In the genomic region with DNA sequence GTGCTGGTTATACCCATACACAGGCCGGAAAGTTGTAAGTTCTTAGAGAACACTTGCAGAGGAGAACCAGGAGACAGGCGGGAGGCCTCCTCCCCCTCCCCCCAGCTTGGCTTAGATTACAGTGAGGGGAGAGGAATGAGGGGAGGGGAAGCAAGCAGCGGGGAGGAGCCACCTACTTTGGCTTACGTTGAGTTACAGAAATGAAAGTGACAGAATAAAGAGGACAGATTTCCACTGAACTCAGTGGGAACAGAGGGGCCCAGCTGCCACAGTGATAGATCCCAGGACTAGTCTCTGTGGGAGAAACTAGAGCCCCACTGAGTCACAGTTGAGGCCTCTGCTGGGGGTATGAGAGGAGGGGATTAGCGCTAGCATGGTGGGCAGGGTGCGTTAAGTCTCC, we compare ENCODE assay signal across 9 mouse cellular contexts.
DNase-seq lines count a peak whose midpoint lies in the region; ATAC-seq and TF ChIP-seq lines count a peak whose summit lies in the region.
"Had no signal": no experiment of that assay in that cellular context is flagged by ENCODE, and none has a peak within 500 bp of the region (broad histone marks: within the 10 kb centered on the region; RNA-seq: fewer than 3 reads in every experiment).

No protein-coding gene starts in this region.

- 3% methylated on average over 6 of the region's 6 CpGs for WGBS in heart, embryonic 10.5 days
- WGBS in midbrain, embryonic 14.5 days: 9% methylated on average over 6 of the region's 6 CpGs
- 20% methylated on average over 6 of the region's 6 CpGs for WGBS in midbrain, postnatal 0 days
- 14% methylated on average over 6 of the region's 6 CpGs for WGBS in liver, embryonic 11.5 days

- H3K27ac ChIP-seq in heart, embryonic 10.5 days: peak overlapping the region; percentile 76
- H3K27ac ChIP-seq in midbrain, embryonic 14.5 days (replicated peaks; ENCODE audit: low read depth, low read length): no peak overlapping the region
- no peak overlapping the region for H3K27ac ChIP-seq in midbrain, postnatal 0 days (ENCODE audit: low read depth, low read length)
- no peak overlapping the region for H3K27ac ChIP-seq in liver, embryonic 11.5 days (ENCODE audit: low read depth, low read length)

- H3K9ac ChIP-seq in midbrain, embryonic 14.5 days (replicated peaks; ENCODE audit: low read length): no peak overlapping the region
- no peak overlapping the region for H3K9ac ChIP-seq in midbrain, postnatal 0 days (replicated peaks; ENCODE audit: low read length, poor library complexity, severe bottlenecking)
- no peak overlapping the region for H3K9ac ChIP-seq in liver, embryonic 11.5 days (ENCODE audit: low read depth, low read length)

- no peaks in the 10 kb centered on the region for H3K9me3 ChIP-seq in heart, embryonic 10.5 days
- H3K9me3 ChIP-seq in midbrain, embryonic 14.5 days (ENCODE audit: control insufficient read depth, low read length): no peaks in the 10 kb centered on the region
- no peaks in the 10 kb centered on the region for H3K9me3 ChIP-seq in midbrain, postnatal 0 days (ENCODE audit: low read length)
- H3K9me3 ChIP-seq in liver, embryonic 11.5 days (ENCODE audit: control insufficient read depth, low read length): no peaks in the 10 kb centered on the region

- no peaks in the 10 kb centered on the region for H3K27me3 ChIP-seq in heart, embryonic 10.5 days (ENCODE audit: insufficient read depth, poor library complexity, severe bottlenecking)
- no peaks in the 10 kb centered on the region for H3K27me3 ChIP-seq in midbrain, embryonic 14.5 days (ENCODE audit: control insufficient read depth, insufficient read depth, low read length)
- no peaks in the 10 kb centered on the region for H3K27me3 ChIP-seq in midbrain, postnatal 0 days (ENCODE audit: insufficient read depth, low read length)
- H3K27me3 ChIP-seq in liver, embryonic 11.5 days (replicated peaks; ENCODE audit: control insufficient read depth, insufficient read depth, low read length): no peaks in the 10 kb centered on the region

- no peak for ATAC-seq in midbrain, embryonic 14.5 days (ENCODE audit: low FRiP score, low TSS enrichment)
- no peak for ATAC-seq in midbrain, postnatal 0 days (ENCODE audit: low FRiP score)
- 0 out of 2 replicates have a peak, but pooled peaks have one; percentile 26 for ATAC-seq in liver, embryonic 11.5 days (replicated peaks; ENCODE audit: low FRiP score)

- no peak for TF ChIP-seq CTCF in midbrain, postnatal 0 days (IDR thresholded peaks at IDR 0.05)

- peaks cover 18% of the 10 kb centered on the region for H3K4me1 ChIP-seq in heart, embryonic 10.5 days
- H3K4me1 ChIP-seq in midbrain, embryonic 14.5 days (ENCODE audit: control insufficient read depth, insufficient read depth, low read length): 0 out of 2 replicates have a peak, but pooled peaks cover 10% of the 10 kb centered on the region
- H3K4me1 ChIP-seq in midbrain, postnatal 0 days (ENCODE audit: insufficient read depth, low read length): no peaks in the 10 kb centered on the region
- no peaks in the 10 kb centered on the region for H3K4me1 ChIP-seq in liver, embryonic 11.5 days (replicated peaks; ENCODE audit: control insufficient read depth, insufficient read depth, low read length)

- DNase-seq in heart, embryonic 10.5 days (ENCODE audit: low spot score): no peak
- no peak for DNase-seq in heart, adult 8-10 months (ENCODE audit: low spot score)
- peak; percentile 36 for DNase-seq in midbrain, embryonic 14.5 days
- no peak for DNase-seq in midbrain, postnatal 0 days (ENCODE audit: low spot score)
- DNase-seq in liver, embryonic 11.5 days (ENCODE audit: low spot score): no peak
- peak; percentile 37 for DNase-seq in yolk sac, embryonic 10.5 days (ENCODE audit: low spot score)
- no peak for DNase-seq in left cerebral cortex, adult 9 months (ENCODE audit: low spot score in 2 of 2)
- DNase-seq in frontal cortex, postnatal 10 days (ENCODE audit: low spot score in 2 of 2): no peak
- DNase-seq: adrenal gland, postnatal 10 days had no signal

- peak overlapping the region; percentile 42 for H3K4me3 ChIP-seq in heart, embryonic 10.5 days
- H3K4me3 ChIP-seq in midbrain, embryonic 14.5 days (replicated peaks; ENCODE audit: low read depth, low read length): no peak overlapping the region
- no peak overlapping the region for H3K4me3 ChIP-seq in midbrain, postnatal 0 days (ENCODE audit: low read depth, low read length)
- no peak overlapping the region for H3K4me3 ChIP-seq in liver, embryonic 11.5 days (ENCODE audit: low read depth, low read length)

- H3K4me2 ChIP-seq in midbrain, embryonic 14.5 days (ENCODE audit: low read length): no peak overlapping the region
- H3K4me2 ChIP-seq in midbrain, postnatal 0 days (ENCODE audit: low read depth, low read length, poor library complexity, severe bottlenecking): no peak overlapping the region
- H3K4me2 ChIP-seq in liver, embryonic 11.5 days: peak overlapping the region; percentile 26

- no peaks in the 10 kb centered on the region for H3K36me3 ChIP-seq in heart, embryonic 10.5 days
- no peaks in the 10 kb centered on the region for H3K36me3 ChIP-seq in midbrain, embryonic 14.5 days (ENCODE audit: control insufficient read depth, insufficient read depth, low read length)
- no peaks in the 10 kb centered on the region for H3K36me3 ChIP-seq in midbrain, postnatal 0 days (ENCODE audit: insufficient read depth, low read length)
- no peaks in the 10 kb centered on the region for H3K36me3 ChIP-seq in liver, embryonic 11.5 days (ENCODE audit: control insufficient read depth, insufficient read depth, low read length)

Comparison
In these comparisons a context has a peak if more than half of its experiments do, and no peak if none do; other contexts are left out.
1. DNase-seq: peak in midbrain, embryonic 14.5 days (single experiment) and yolk sac, embryonic 10.5 days (single experiment); none in heart, embryonic 10.5 days (single experiment), heart, adult 8-10 months (single experiment), midbrain, postnatal 0 days (single experiment), liver, embryonic 11.5 days (single experiment), left cerebral cortex, adult 9 months (0 of 2) and frontal cortex, postnatal 10 days (0 of 2).